Mouse (Mus musculus) forebrain, embryonic 13.5 days (tissue): Measurements from ENCODE around the gene Phf23. TPM values are rescaled to one million over a fixed set of nuclear protein-coding genes. Genes with fewer than 3 reads are reported as not detected.
"Not testable (repeated sequence)": the region's sequence is repeated elsewhere in the genome, so short reads cannot be mapped to it uniquely, and the experiment has no call there.

Experiments used
- ATAC-seq: fragments of 200-750 bp; cut with Nextera tagmentation; 2 replicates; pipeline ENCODE4 v1.8.0; 2017
- H3K27ac ChIP-seq: fragments of 300-500 bp; sonication (generic); 2 replicates; pipeline ENCODE4 v1.5.1; 2015; ENCODE audit warnings: inconsistent platforms, mild to moderate bottlenecking, moderate library complexity
- H3K27me3 ChIP-seq: fragments of 300-500 bp; sonication (generic); 2 replicates; pipeline ENCODE4 v1.6.1; 2015; ENCODE audit warnings: mild to moderate bottlenecking, inconsistent platforms
- H3K36me3 ChIP-seq: fragments of 300-500 bp; sonication (generic); 2 replicates; pipeline ENCODE4 v1.6.1; 2015; ENCODE audit warnings: mild to moderate bottlenecking, inconsistent platforms; ENCODE audit not compliant: poor library complexity, severe bottlenecking
- H3K4me1 ChIP-seq: fragments of 300-500 bp; sonication (generic); 2 replicates; pipeline ENCODE4 v1.6.1; 2015; ENCODE audit warnings: inconsistent platforms
- H3K4me2 ChIP-seq: fragments of 300-500 bp; sonication (generic); 2 replicates; pipeline ENCODE4 v1.6.1; 2015; ENCODE audit warnings: inconsistent platforms, mild to moderate bottlenecking, moderate library complexity
- H3K4me3 ChIP-seq: fragments of 300-500 bp; sonication (generic); 2 replicates; pipeline ENCODE4 v1.5.1; 2015; ENCODE audit warnings: mild to moderate bottlenecking, inconsistent platforms
- H3K9ac ChIP-seq: fragments of 300-500 bp; sonication (generic); 2 replicates; pipeline ENCODE4 v1.6.1; 2015; ENCODE audit warnings: mild to moderate bottlenecking, inconsistent platforms
- H3K9me3 ChIP-seq: fragments of 300-500 bp; sonication (generic); replicated peaks from 2 replicates; pipeline ENCODE4 v1.6.1; 2016; ENCODE audit warnings: inconsistent platforms
- WGBS: fragments of 180-500 bp; shearing (Covaris S2); methylation state at CpG from one replicate; pipeline ENCODE4 v1.1.7; 2015; 5-methylcytosine and 5-hydroxymethylcytosine counted together
- polyA plus RNA-seq: library from polyadenylated mRNA; unstranded; fragments of >200 nt; fragmentation: Nextera tagmentation; extraction: Ambion mirVana; gene quantifications from 2 replicates; pipeline ENCODE4 v1.2.1, GENCODE M21; 2015

Gene Phf23
- polyA plus RNA-seq = 78.5 and 79.9 TPM in 2 replicates

GRCm38 (mm10) chr11:69995391-69995960 is at the start of gene Phf23:
Phf23 (plus strand) TSS chr11:69995777.
- Histone ChIP-seq H3K9ac (peak within 1 kb of the TSS; percentile 95), H3K36me3 (peaks cover 42% of the 10 kb centered on the region)
- WGBS = 1% methylated on average over 36 of the region's 36 CpGs

GRCm38 (mm10) chr11:69945997-69946891 is 49.3 kb upstream of the Phf23 start:
- Histone ChIP-seq H3K27me3 (0 out of 2 replicates have a peak, but pooled peaks cover 2% of the 10 kb centered on the region), H3K4me1 (peaks cover 20% of the 10 kb centered on the region), H3K36me3 (peaks cover 24% of the 10 kb centered on the region), H3K9ac (no peak overlapping the region), H3K4me2 (peak overlapping the region; percentile 66), H3K4me3 (0 out of 2 replicates have a peak overlapping the region, but pooled peaks have one; percentile 51), H3K27ac (no peak overlapping the region), H3K9me3 (no peaks in the 10 kb centered on the region)
- no peak for ATAC-seq
- 92% methylated on average over 18 of the region's 18 CpGs for WGBS

More at GRCm38 (mm10) chr11:69995391-69995960, at the start of gene Phf23:
- peak within 1 kb of the TSS; percentile 96 for H3K27ac ChIP-seq
- H3K4me1 ChIP-seq = peaks cover 43% of the 10 kb centered on the region
- peak within 1 kb of the TSS; percentile 67 for H3K4me2 ChIP-seq
- peak within 1 kb of the TSS; percentile 96 for H3K4me3 ChIP-seq
- no peaks in the 10 kb centered on the region for H3K9me3 ChIP-seq
- ATAC-seq = peak; percentile 86
- no peaks in the 10 kb centered on the region for H3K27me3 ChIP-seq

- peak overlapping the region; percentile 51 for H3K4me3 ChIP-seq
- H3K27me3 ChIP-seq = 0 out of 2 replicates have a peak, but pooled peaks cover 2% of the 10 kb centered on the region
- H3K4me2 ChIP-seq = peak overlapping the region; percentile 66
- H3K9ac ChIP-seq = peak overlapping the region; percentile 68
- H3K36me3 ChIP-seq = peaks cover 24% of the 10 kb centered on the region
- 0 out of 2 replicates have a peak overlapping the region, but pooled peaks have one; percentile 3 for H3K27ac ChIP-seq
- no peaks in the 10 kb centered on the region for H3K9me3 ChIP-seq
- 2% methylated on average over 29 of the region's 29 CpGs for WGBS
- peak; percentile 46 for ATAC-seq
- H3K4me1 ChIP-seq = peaks cover 20% of the 10 kb centered on the region
Observed at GRCm38 (mm10) chr11:69947337-69948065, 48.1 kb upstream of the Phf23 start.

GRCm38 (mm10) chr11:69948066-69948762 is 47.4 kb upstream of the Phf23 start, which contains the start of gene Slc2a4:
Slc2a4 (minus strand) TSS chr11:69948188.
- peak within 1 kb of the TSS; percentile 80 for H3K27ac ChIP-seq
- H3K4me1 ChIP-seq = peaks cover 20% of the 10 kb centered on the region
- peak within 1 kb of the TSS; percentile 68 for H3K9ac ChIP-seq
- H3K27me3 ChIP-seq = 0 out of 2 replicates have a peak, but pooled peaks cover 2% of the 10 kb centered on the region
- H3K4me3 ChIP-seq = peak within 1 kb of the TSS; percentile 51
- ATAC-seq = peak; percentile 92
- H3K9me3 ChIP-seq = no peaks in the 10 kb centered on the region
- H3K4me2 ChIP-seq = peak within 1 kb of the TSS; percentile 66
- WGBS = under 1% methylated on average over 34 of the region's 34 CpGs
- peaks cover 17% of the 10 kb centered on the region for H3K36me3 ChIP-seq

GRCm38 (mm10) chr11:69948763-69949150 is 46.8 kb upstream of the Phf23 start:
- Histone ChIP-seq H3K4me1 (peaks cover 20% of the 10 kb centered on the region), H3K27ac (peak overlapping the region; percentile 80), H3K9me3 (no peaks in the 10 kb centered on the region), H3K9ac (peak overlapping the region; percentile 68), H3K27me3 (0 out of 2 replicates have a peak, but pooled peaks cover 2% of the 10 kb centered on the region), H3K4me3 (peak overlapping the region; percentile 51), H3K4me2 (peak overlapping the region; percentile 66), H3K36me3 (peaks cover 17% of the 10 kb centered on the region)
- ATAC-seq = peak; percentile 42
- under 1% methylated on average over 14 of the region's 14 CpGs for WGBS

- no peak for ATAC-seq
- H3K4me3 ChIP-seq = no peak overlapping the region
- no peaks in the 10 kb centered on the region for H3K9me3 ChIP-seq
- no peaks in the 10 kb centered on the region for H3K36me3 ChIP-seq
- H3K27me3 ChIP-seq = peaks cover 2% of the 10 kb centered on the region; the same call in 1 of the 2 replicates
- 45% methylated on average over 4 of the region's 4 CpGs for WGBS
- no peak overlapping the region for H3K27ac ChIP-seq
- H3K4me2 ChIP-seq = no peak overlapping the region
- H3K9ac ChIP-seq = no peak overlapping the region
- H3K4me1 ChIP-seq = peaks cover 20% of the 10 kb centered on the region
Observed at GRCm38 (mm10) chr11:69950807-69951459, 44.6 kb upstream of the Phf23 start.

- no peaks in the 10 kb centered on the region for H3K36me3 ChIP-seq
- no peak overlapping the region for H3K4me3 ChIP-seq
- H3K9me3 ChIP-seq = no peaks in the 10 kb centered on the region
- WGBS = 55% methylated on average over 1 of the region's 1 CpGs
- H3K27me3 ChIP-seq = peaks cover 2% of the 10 kb centered on the region; the same call in 1 of the 2 replicates
- ATAC-seq = no peak
- H3K27ac ChIP-seq = no peak overlapping the region
- no peak overlapping the region for H3K4me2 ChIP-seq
- H3K4me1 ChIP-seq = peaks cover 12% of the 10 kb centered on the region
- H3K9ac ChIP-seq = no peak overlapping the region
Observed at GRCm38 (mm10) chr11:69952274-69952673, 43.3 kb upstream of the Phf23 start.

- Histone ChIP-seq H3K9me3 (no peaks in the 10 kb centered on the region), H3K4me1 (peaks cover 5% of the 10 kb centered on the region), H3K4me3 (no peak overlapping the region), H3K4me2 (no peak overlapping the region), H3K36me3 (no peaks in the 10 kb centered on the region), H3K9ac (no peak overlapping the region), H3K27ac (no peak overlapping the region), H3K27me3 (peaks cover 2% of the 10 kb centered on the region; the same call in 1 of the 2 replicates)
- ATAC-seq = no peak
- 70% methylated on average over 11 of the region's 11 CpGs for WGBS
Observed at GRCm38 (mm10) chr11:69953267-69953915, 42.2 kb upstream of the Phf23 start.

GRCm38 (mm10) chr11:69955618-69956017 is 40.0 kb upstream of the Phf23 start:
- 83% methylated on average over 4 of the region's 4 CpGs for WGBS

GRCm38 (mm10) chr11:69956218-69956617 is 39.4 kb upstream of the Phf23 start:
- H3K9ac ChIP-seq = no peak overlapping the region
- no peaks in the 10 kb centered on the region for H3K4me1 ChIP-seq
- H3K4me2 ChIP-seq = no peak overlapping the region
- no peak overlapping the region for H3K27ac ChIP-seq
- WGBS = 74% methylated on average over 1 of the region's 1 CpGs
- peaks cover 11% of the 10 kb centered on the region for H3K27me3 ChIP-seq
- H3K4me3 ChIP-seq = no peak overlapping the region
- no peaks in the 10 kb centered on the region for H3K9me3 ChIP-seq
- H3K36me3 ChIP-seq = no peaks in the 10 kb centered on the region
- ATAC-seq = no peak

More at GRCm38 (mm10) chr11:69955618-69956017, 40.0 kb upstream of the Phf23 start:
- not testable (repeated sequence) for H3K4me3 ChIP-seq, ATAC-seq, H3K27me3 ChIP-seq, H3K9me3 ChIP-seq, H3K4me2 ChIP-seq, H3K9ac ChIP-seq, H3K27ac ChIP-seq, H3K36me3 ChIP-seq, H3K4me1 ChIP-seq
